Mouse (Mus musculus) CH12.LX (cell line): ENCODE measurements around the gene Myo9b. TPM values are rescaled to one million over a fixed set of nuclear protein-coding genes. Genes with fewer than 3 reads are reported as not detected.

Experiments
- DNase-seq: peaks from one replicate; pipeline ENCODE4 v3.0.0-alpha.2; 2013; ENCODE audit errors: extremely low read depth
- H3K27ac ChIP-seq: 2 replicates; pipeline ENCODE4 v1.5.1; 2012; ENCODE audit warnings: low read depth, mild to moderate bottlenecking, control low read depth, moderate library complexity; ENCODE audit not compliant: insufficient read depth
- H3K27me3 ChIP-seq: replicated peaks from 2 replicates; pipeline ENCODE3; 2012; ENCODE audit warnings: inconsistent platforms
- H3K36me3 ChIP-seq, 2 experiments: replicated peaks in 1 of 2; 2 replicates each; pipeline versions ENCODE3 to v1.6.1; 2012; ENCODE audit warnings: inconsistent platforms in 1 of 2, low read length in 1 of 2, mild to moderate bottlenecking in 1 of 2, mixed read lengths in 1 of 2, moderate library complexity in 1 of 2; ENCODE audit not compliant: control insufficient read depth in 1 of 2, insufficient read depth in 1 of 2
- H3K4me1 ChIP-seq, 2 experiments: 2 replicates each; pipeline ENCODE4 v1.6.1; 2012; ENCODE audit warnings: inconsistent platforms in 1 of 2, moderate library complexity in 1 of 2; ENCODE audit not compliant: insufficient read depth in 2 of 2, control insufficient read depth in 1 of 2
- H3K4me2 ChIP-seq: 2 replicates; pipeline ENCODE4 v1.6.1; 2012; ENCODE audit warnings: low read depth, mild to moderate bottlenecking, control low read depth; ENCODE audit not compliant: poor library complexity, insufficient read depth, severe bottlenecking
- H3K4me3 ChIP-seq, 3 experiments: fragments of 150-350 bp in 1 of 3; sonication (generic) in 1 of 3; replicated peaks in 1 of 3; 2 replicates each; pipeline versions ENCODE3 to v1.5.1; 2011 to 2012; ENCODE audit warnings: low read depth in 2 of 3, low read length in 2 of 3, mild to moderate bottlenecking in 2 of 3, moderate library complexity in 2 of 3, control low read depth in 1 of 3, improper control_type of control experiment in 1 of 3, inconsistent platforms in 1 of 3, mixed read lengths in 1 of 3; ENCODE audit not compliant: poor library complexity in 1 of 3
- H3K79me2 ChIP-seq: replicated peaks from 2 replicates; pipeline ENCODE4 v1.6.1; 2012; ENCODE audit warnings: mild to moderate bottlenecking, moderate library complexity; ENCODE audit not compliant: control insufficient read depth, poor library complexity, insufficient read depth, severe bottlenecking; ENCODE audit errors: extremely low read depth
- H3K9ac ChIP-seq: 2 replicates; pipeline ENCODE4 v1.6.1; 2012; ENCODE audit warnings: low read depth, mild to moderate bottlenecking, control low read depth, moderate library complexity; ENCODE audit not compliant: insufficient read depth
- H3K9me3 ChIP-seq: replicated peaks from 2 replicates; pipeline ENCODE3; 2012; ENCODE audit warnings: low read length, inconsistent platforms, mixed read lengths
- BHLHE40 ChIP-seq: IDR thresholded peaks from 2 replicates; pipeline ENCODE4 v1.6.1; 2011; ENCODE audit warnings: mild to moderate bottlenecking, low read depth, low read length, improper control_type of control experiment
- CHD2 ChIP-seq: IDR thresholded peaks from 2 replicates; pipeline ENCODE4 v1.6.1; 2011; ENCODE audit warnings: low read length, improper control_type of control experiment
- CTCF ChIP-seq, 2 experiments: IDR thresholded peaks in 1 of 2; conservative IDR thresholded peaks in 1 of 2; 2 replicates each; pipeline ENCODE4 v1.5.1; 2011 to 2012; ENCODE audit warnings: low read depth in 2 of 2, low read length in 2 of 2, improper control_type of control experiment in 1 of 2, inconsistent platforms in 1 of 2, mild to moderate bottlenecking in 1 of 2, moderate library complexity in 1 of 2
- E2F4 ChIP-seq: IDR thresholded peaks from 2 replicates; pipeline ENCODE4 v1.6.1; 2011; ENCODE audit warnings: low read depth, low read length, improper control_type of control experiment; ENCODE audit not compliant: insufficient replicate concordance
- EP300 ChIP-seq: IDR thresholded peaks from 2 replicates; pipeline ENCODE4 v1.6.1; 2011; ENCODE audit warnings: low read length, improper control_type of control experiment
- ETS1 ChIP-seq: conservative IDR thresholded peaks from 2 replicates; pipeline ENCODE4 v1.6.1; 2012; ENCODE audit warnings: low read depth, mild to moderate bottlenecking, inconsistent platforms, low read length, improper control_type of control experiment, moderate library complexity
- HCFC1 ChIP-seq: IDR thresholded peaks from 2 replicates; pipeline ENCODE4 v1.6.1; 2012; ENCODE audit warnings: low read depth, mild to moderate bottlenecking, inconsistent platforms, low read length, improper control_type of control experiment
- JUN ChIP-seq: IDR thresholded peaks from 2 replicates; pipeline ENCODE4 v1.6.1; 2011; ENCODE audit warnings: low read depth, mild to moderate bottlenecking, low read length, improper control_type of control experiment, moderate library complexity; ENCODE audit not compliant: insufficient read depth
- NELFE ChIP-seq: IDR thresholded peaks from 2 replicates; pipeline ENCODE4 v1.6.1; 2011; ENCODE audit warnings: low read depth, low read length, improper control_type of control experiment
- POLR2A ChIP-seq: IDR thresholded peaks from 2 replicates; pipeline ENCODE4 v1.6.1; 2011; ENCODE audit warnings: low read depth, mild to moderate bottlenecking, improper control_type of control experiment, low read length
- RCOR1 ChIP-seq: conservative IDR thresholded peaks from 2 replicates; pipeline ENCODE4 v1.6.1; 2012; ENCODE audit warnings: low read depth, mild to moderate bottlenecking, inconsistent platforms, low read length, improper control_type of control experiment
- TBP ChIP-seq: conservative IDR thresholded peaks from 2 replicates; pipeline ENCODE4 v1.6.1; 2011; ENCODE audit warnings: low read depth, low read length, improper control_type of control experiment
- TCF12 ChIP-seq: IDR thresholded peaks from 2 replicates; pipeline ENCODE4 v1.6.1; 2014; ENCODE audit warnings: low read depth, mild to moderate bottlenecking, inconsistent platforms, low read length, improper control_type of control experiment
- USF1 ChIP-seq: IDR thresholded peaks from 2 replicates; pipeline ENCODE4 v1.6.1; 2014; ENCODE audit warnings: low read depth, mild to moderate bottlenecking, inconsistent platforms, low read length, improper control_type of control experiment
- ZC3H11A ChIP-seq: IDR thresholded peaks from 2 replicates; pipeline ENCODE4 v1.6.1; 2012; ENCODE audit warnings: low read depth, mild to moderate bottlenecking, inconsistent platforms, low read length, improper control_type of control experiment
- ZNF384 ChIP-seq: IDR thresholded peaks from 2 replicates; pipeline ENCODE4 v1.6.1; 2012; ENCODE audit warnings: low read depth, low read length, improper control_type of control experiment, inconsistent platforms
- dilution Hi-C: fragments of 300-500 bp; cut with MboI; formaldehyde crosslinking; loops from 2 replicates; pipeline ENCODE4 v1.14.3; 2020; ENCODE audit warnings: low sequenced_read_pairs; ENCODE audit not compliant: extremely low pct_unique_long_range_greater_than_20kb, extremely low pct_ligation_motif_present
- in situ Hi-C: fragments of 300-500 bp; cut with MboI; formaldehyde crosslinking; loops from 3 replicates; pipeline ENCODE4 v1.14.3; 2019; ENCODE audit warnings: low sequenced_read_pairs, low pct_ligation_motif_present, low pct_unique_long_range_greater_than_20kb, mixed read lengths
- polyA plus RNA-seq: library from polyadenylated mRNA; unstranded; fragments of >175 nt; gene quantifications from 2 replicates; pipeline ENCODE4 v1.2.1, GENCODE M21; 2012; ENCODE audit warnings: low read depth; ENCODE audit not compliant: insufficient read length
- total RNA-seq, 2 experiments: library from RNA; depleted of rRNA; stranded (reverse); fragments of 300-350 nt in 1 of 2; fragments of >200 nt in 1 of 2; gene quantifications; 2 replicates each; pipeline ENCODE4 v1.2.3; 2012 to 2014

Myo9b gene
- total and polyA plus RNA-seq, 3 experiments: 14.2 to 36.2 (median 29.0) TPM

GRCm38 (mm10) chr8:71313951-71314350, 41.4 kb downstream of the Myo9b start:
- DNase-seq: no peak
- Histone ChIP-seq H3K4me1 (peaks cover 19 to 76% of the 10 kb centered on the region in 2 experiments), H3K79me2 (no peaks in the 10 kb centered on the region), H3K9ac (no peak overlapping the region), H3K4me2 (no peak overlapping the region), H3K9me3 (no peaks in the 10 kb centered on the region), H3K4me3 (no peak overlapping the region), H3K27ac (no peak overlapping the region), H3K36me3 (peaks cover 12 to 43% of the 10 kb centered on the region in 2 experiments), H3K27me3 (no peaks in the 10 kb centered on the region)
- dilution Hi-C loops (no loop called here), in situ Hi-C loops (no loop called here)
- TF ChIP-seq USF1: no peak
- no peak for TF ChIP-seq POLR2A
- TF ChIP-seq HCFC1: no peak
- no peak for TF ChIP-seq RCOR1
- TF ChIP-seq JUN: no peak
- no peak for TF ChIP-seq ETS1
- no peak for TF ChIP-seq CTCF (conservative IDR thresholded peaks at IDR 0.05 in 1 of 2, IDR thresholded peaks at IDR 0.05 in 1 of 2; ENCODE audit: low read depth in 2 of 2, low read length in 2 of 2)
- TF ChIP-seq NELFE: no peak
- TF ChIP-seq ZNF384: no peak
- TF ChIP-seq BHLHE40: no peak
- no peak for TF ChIP-seq ZC3H11A
- TF ChIP-seq TBP: no peak
- no peak for TF ChIP-seq EP300
- TF ChIP-seq E2F4: no peak

GRCm38 (mm10) chr8:71315972-71316371, 43.5 kb downstream of the Myo9b start:
- dilution Hi-C loops (no loop called here), in situ Hi-C loops (no loop called here)
- no peak overlapping the region for H3K27ac ChIP-seq
- no peaks in the 10 kb centered on the region for H3K9me3 ChIP-seq
- no peaks in the 10 kb centered on the region for H3K27me3 ChIP-seq
- H3K79me2 ChIP-seq: no peaks in the 10 kb centered on the region
- peaks cover 16 to 49% of the 10 kb centered on the region in 2 experiments for H3K36me3 ChIP-seq
- DNase-seq: no peak
- peaks cover 9 to 76% of the 10 kb centered on the region in 2 experiments for H3K4me1 ChIP-seq
- H3K9ac ChIP-seq: no peak overlapping the region
- H3K4me2 ChIP-seq: no peak overlapping the region
- H3K4me3 ChIP-seq: no peak overlapping the region
- no peak for TF ChIP-seq CHD2
- no peak for TF ChIP-seq TBP
- no peak for TF ChIP-seq TCF12
